Mouse (Mus musculus) MEL (cell line): Measurements from ENCODE around the gene Zfp365. TPM values are rescaled to one million over a fixed set of nuclear protein-coding genes. Genes with fewer than 3 reads are reported as not detected.

Experiments used
- DNase-seq: peaks from one replicate; pipeline ENCODE4 v3.0.0; 2011; ENCODE audit warnings: low read depth, low spot score
- H3K27ac ChIP-seq: 2 replicates; pipeline ENCODE4 v1.5.1; 2012; ENCODE audit warnings: low read depth, mild to moderate bottlenecking, control low read depth, low read length, moderate library complexity; ENCODE audit not compliant: control insufficient read depth
- H3K27me3 ChIP-seq, 2 experiments: fragments of 150-350 bp in 1 of 2; sonication (generic) in 1 of 2; 2 replicates each; pipeline ENCODE4 v1.6.1; 2012; ENCODE audit warnings: low read length in 2 of 2, mild to moderate bottlenecking in 2 of 2, improper control_type of control experiment in 1 of 2, moderate library complexity in 1 of 2; ENCODE audit not compliant: insufficient read depth in 2 of 2, control insufficient read depth in 1 of 2
- H3K36me3 ChIP-seq, 2 experiments: 2 replicates each; pipeline ENCODE4 v1.6.1; 2012 to 2014; ENCODE audit warnings: low read length in 2 of 2, improper control_type of control experiment in 1 of 2, inconsistent platforms in 1 of 2, mild to moderate bottlenecking in 1 of 2; ENCODE audit not compliant: insufficient read depth in 2 of 2, control insufficient read depth in 1 of 2
- H3K4me1 ChIP-seq, 2 experiments: fragments of 150-350 bp in 1 of 2; sonication (generic) in 1 of 2; 2 replicates each; pipeline ENCODE4 v1.6.1; 2012; ENCODE audit warnings: low read length in 2 of 2, improper control_type of control experiment in 1 of 2, mild to moderate bottlenecking in 1 of 2; ENCODE audit not compliant: insufficient read depth in 2 of 2, control insufficient read depth in 1 of 2
- H3K4me3 ChIP-seq, 2 experiments: fragments of 150-350 bp in 1 of 2; sonication (generic) in 1 of 2; 2 replicates each; pipeline ENCODE4 v1.5.1; 2012; ENCODE audit warnings: low read depth in 2 of 2, low read length in 2 of 2, mild to moderate bottlenecking in 2 of 2, moderate library complexity in 2 of 2, control low read depth in 1 of 2, improper control_type of control experiment in 1 of 2; ENCODE audit not compliant: control insufficient read depth in 1 of 2, insufficient read depth in 1 of 2
- H3K79me2 ChIP-seq: 2 replicates; pipeline ENCODE4 v1.6.1; 2012; ENCODE audit warnings: mild to moderate bottlenecking, low read length, moderate library complexity; ENCODE audit not compliant: control insufficient read depth, poor library complexity, insufficient read depth
- H3K9ac ChIP-seq: 2 replicates; pipeline ENCODE4 v1.6.1; 2012; ENCODE audit warnings: low read depth, mild to moderate bottlenecking, control low read depth, low read length, moderate library complexity; ENCODE audit not compliant: control insufficient read depth, poor library complexity, severe bottlenecking
- H3K9me3 ChIP-seq: fragments of 150-350 bp; sonication (generic); replicated peaks from 2 replicates; pipeline ENCODE4 v1.6.1; 2012; ENCODE audit warnings: mild to moderate bottlenecking, low read length, improper control_type of control experiment, moderate library complexity; ENCODE audit not compliant: insufficient read depth
- BHLHE40 ChIP-seq: IDR thresholded peaks from 2 replicates; pipeline ENCODE4 v1.6.1; 2012; ENCODE audit warnings: low read depth, mild to moderate bottlenecking, inconsistent platforms, low read length, improper control_type of control experiment, borderline replicate concordance
- CHD1 ChIP-seq: IDR thresholded peaks from 2 replicates; pipeline ENCODE4 v1.6.1; 2012; ENCODE audit warnings: low read depth, mild to moderate bottlenecking, inconsistent platforms, low read length, improper control_type of control experiment
- CHD2 ChIP-seq: IDR thresholded peaks from 2 replicates; pipeline ENCODE4 v1.6.1; 2011; ENCODE audit warnings: low read length, improper control_type of control experiment
- E2F4 ChIP-seq: IDR thresholded peaks from 2 replicates; pipeline ENCODE4 v1.6.1; 2011; ENCODE audit warnings: low read depth, low read length, improper control_type of control experiment, borderline replicate concordance
- EP300 ChIP-seq, 2 experiments: IDR thresholded peaks; 2 replicates each; pipeline ENCODE4 v1.6.1; 2011; ENCODE audit warnings: improper control_type of control experiment in 2 of 2, low read length in 2 of 2, low read depth in 1 of 2, mild to moderate bottlenecking in 1 of 2
- HCFC1 ChIP-seq: IDR thresholded peaks from 2 replicates; pipeline ENCODE4 v1.6.1; 2012; ENCODE audit warnings: low read depth, mild to moderate bottlenecking, inconsistent platforms, low read length, improper control_type of control experiment, moderate library complexity
- MAFK ChIP-seq: IDR thresholded peaks from 2 replicates; pipeline ENCODE4 v1.6.1; 2011; ENCODE audit warnings: low read depth, mild to moderate bottlenecking, low read length, improper control_type of control experiment, borderline replicate concordance
- MAZ ChIP-seq: IDR thresholded peaks from 2 replicates; pipeline ENCODE4 v1.6.1; 2012; ENCODE audit warnings: low read depth, mild to moderate bottlenecking, inconsistent platforms, low read length, improper control_type of control experiment
- MEF2A ChIP-seq: IDR thresholded peaks from 2 replicates; pipeline ENCODE4 v1.6.1; 2014; ENCODE audit warnings: low read depth, mild to moderate bottlenecking, inconsistent platforms, low read length, improper control_type of control experiment; ENCODE audit not compliant: poor library complexity, insufficient replicate concordance, severe bottlenecking; ENCODE audit errors: extremely low read depth
- MXI1 ChIP-seq: IDR thresholded peaks from 2 replicates; pipeline ENCODE4 v1.6.1; 2011; ENCODE audit warnings: mild to moderate bottlenecking, low read depth, low read length, improper control_type of control experiment
- MYB ChIP-seq: IDR thresholded peaks from 2 replicates; pipeline ENCODE4 v1.6.1; 2011; ENCODE audit warnings: mild to moderate bottlenecking, low read depth, low read length, improper control_type of control experiment
- MYC ChIP-seq: IDR thresholded peaks from 2 replicates; pipeline ENCODE4 v1.6.1; 2011; ENCODE audit warnings: low read depth, mild to moderate bottlenecking, low read length, improper control_type of control experiment, moderate library complexity
- NRF1 ChIP-seq: IDR thresholded peaks from 2 replicates; pipeline ENCODE4 v1.6.1; 2014; ENCODE audit warnings: low read depth, mild to moderate bottlenecking, inconsistent platforms, low read length, improper control_type of control experiment, moderate library complexity; ENCODE audit not compliant: poor library complexity, insufficient read depth, severe bottlenecking
- POLR2AphosphoS2 ChIP-seq: IDR thresholded peaks from 2 replicates; pipeline ENCODE4 v1.6.1; 2011; ENCODE audit warnings: low read length, improper control_type of control experiment
- TAL1 ChIP-seq: IDR thresholded peaks from 2 replicates; pipeline ENCODE4 v1.6.1; 2012; ENCODE audit warnings: mild to moderate bottlenecking, inconsistent platforms, low read length, moderate library complexity, mixed read lengths
- TCF12 ChIP-seq: IDR thresholded peaks from 2 replicates; pipeline ENCODE4 v1.6.1; 2014; ENCODE audit warnings: low read depth, mild to moderate bottlenecking, inconsistent platforms, low read length, improper control_type of control experiment, moderate library complexity
- USF1 ChIP-seq: IDR thresholded peaks from 2 replicates; pipeline ENCODE4 v1.6.1; 2014; ENCODE audit warnings: low read depth, mild to moderate bottlenecking, inconsistent platforms, low read length, improper control_type of control experiment, moderate library complexity
- USF2 ChIP-seq, 2 experiments: IDR thresholded peaks; 2 replicates each; pipeline ENCODE4 v1.6.1; 2011 to 2012; ENCODE audit warnings: improper control_type of control experiment in 2 of 2, low read length in 2 of 2, borderline replicate concordance in 1 of 2, inconsistent platforms in 1 of 2, low read depth in 1 of 2, mild to moderate bottlenecking in 1 of 2; ENCODE audit not compliant: insufficient read depth in 1 of 2
- ZKSCAN1 ChIP-seq: IDR thresholded peaks from 2 replicates; pipeline ENCODE4 v1.6.1; 2012; ENCODE audit warnings: low read depth, mild to moderate bottlenecking, inconsistent platforms, low read length, improper control_type of control experiment, moderate library complexity
- polyA plus RNA-seq, 2 experiments: library from polyadenylated mRNA; stranded (reverse) in 1 of 2; unstranded in 1 of 2; fragments of >175 nt in 1 of 2; fragments of >200 nt in 1 of 2; gene quantifications; 2 replicates each; pipeline versions ENCODE4 v1.2.1 to v1.2.4; 2012; ENCODE audit warnings: low replicate concordance in 2 of 2, low read depth in 1 of 2; ENCODE audit not compliant: insufficient read length in 2 of 2, insufficient read depth in 1 of 2, missing spikeins in 1 of 2
- total RNA-seq: library from RNA; depleted of rRNA; stranded (reverse); fragments of 300-350 nt; gene quantifications from 2 replicates; pipeline ENCODE4 v1.2.3, GENCODE M21; 2012

The Zfp365 gene
- total and polyA plus RNA-seq, 3 experiments: not detected

- Histone ChIP-seq H3K4me3 (no peak overlapping the region), H3K79me2 (no peaks in the 10 kb centered on the region), H3K27ac (no peak overlapping the region), H3K9ac (no peak overlapping the region), H3K9me3 (no peaks in the 10 kb centered on the region), H3K36me3 (no peaks in the 10 kb centered on the region), H3K4me1 (no peaks in the 10 kb centered on the region), H3K27me3 (no peaks in the 10 kb centered on the region)
- no peak for DNase-seq
- TF ChIP-seq USF2 (IDR thresholded peaks at IDR 0.05; ENCODE audit: borderline replicate concordance in 1 of 2, insufficient read depth in 1 of 2, low read depth in 1 of 2, low read length in 2 of 2): no peak
- TF ChIP-seq BHLHE40: no peak
- TF ChIP-seq MAZ: no peak
- TF ChIP-seq NRF1: no peak
- TF ChIP-seq MYC: no peak
- TF ChIP-seq MYB: no peak
- TF ChIP-seq CHD1: no peak
- TF ChIP-seq MAFK: no peak
- TF ChIP-seq USF1: no peak
Observed at GRCm38 (mm10) chr10:67857561-67857906, 54.9 kb downstream of the Zfp365 start.

- Histone ChIP-seq H3K36me3 (no peaks in the 10 kb centered on the region), H3K4me1 (no peaks in the 10 kb centered on the region), H3K9me3 (no peaks in the 10 kb centered on the region), H3K79me2 (no peaks in the 10 kb centered on the region), H3K27ac (no peak overlapping the region), H3K27me3 (no peaks in the 10 kb centered on the region), H3K9ac (no peak overlapping the region), H3K4me3 (no peak overlapping the region)
- TF ChIP-seq USF2 (IDR thresholded peaks at IDR 0.05; ENCODE audit: borderline replicate concordance in 1 of 2, insufficient read depth in 1 of 2, low read depth in 1 of 2, low read length in 2 of 2): no peak
- TF ChIP-seq HCFC1: no peak
- no peak for TF ChIP-seq MYB
- TF ChIP-seq EP300 (IDR thresholded peaks at IDR 0.05; ENCODE audit: low read depth in 1 of 2, low read length in 2 of 2): no peak
- TF ChIP-seq TAL1: no peak
- no peak for TF ChIP-seq MEF2A
- no peak for TF ChIP-seq MAZ
- TF ChIP-seq BHLHE40: no peak
- no peak for TF ChIP-seq POLR2AphosphoS2
- no peak for TF ChIP-seq CHD2
- TF ChIP-seq ZKSCAN1: no peak
- no peak for TF ChIP-seq MXI1
- no peak for TF ChIP-seq E2F4
- TF ChIP-seq TCF12: no peak
- DNase-seq: no peak
Observed at GRCm38 (mm10) chr10:67856791-67857560, 55.5 kb downstream of the Zfp365 start.
